Mouse (Mus musculus): ENCODE measurements around the gene Elp6.

The Elp6 gene

GRCm38 (mm10) chr9:110366746-110367145 is 61.8 kb downstream of the Elp6 start:
- DNase-seq = no peak

DNA sequence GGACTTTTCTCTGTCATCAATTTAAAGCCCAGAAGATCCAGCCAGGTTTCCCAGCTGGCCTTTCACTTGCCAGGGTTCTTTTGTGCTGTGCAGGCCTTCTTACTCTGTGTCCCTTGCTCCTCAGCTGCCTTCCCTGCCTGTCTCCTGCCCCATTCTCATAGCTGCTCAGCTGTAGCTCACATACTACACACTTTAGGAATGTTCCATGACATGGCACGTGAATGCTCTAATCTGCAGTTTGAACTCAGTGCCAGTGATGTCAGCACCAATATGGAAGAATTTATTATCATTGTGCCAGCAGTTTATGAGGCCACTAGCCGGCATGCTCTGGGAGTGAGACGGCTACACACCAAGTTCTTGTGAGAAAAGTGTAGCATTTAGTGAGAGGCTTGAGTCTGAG is 64.9 kb downstream of the Elp6 start:
- DNase-seq = no peak
